Mouse (Mus musculus) thymus, postnatal 4 days (tissue): ENCODE measurements at regions not wholly inside any gene's neighbourhood (a gene's known extent, or its start where the extent isn't known, plus 50 kb on each side); places are given as distances from the start of the nearest gene placed in this dataset.
"Not testable (repeated sequence)": the region's sequence is repeated elsewhere in the genome, so short reads cannot be mapped to it uniquely, and the experiment has no call there.

Source experiments
- DNase-seq: peaks from one replicate; pipeline ENCODE4 v3.0.0; 2021

- DNase-seq: no peak
These were observed 273.8 kb upstream of the Trpc7 start for GRCm38 (mm10) chr13:57169621-57170020.

GRCm38 (mm10) chr13:57165367-57165766 lies 269.6 kb upstream of the Trpc7 start:
- DNase-seq: no peak

GRCm38 (mm10) chr13:57152787-57153186 lies 257.0 kb upstream of the Trpc7 start:
- no peak for DNase-seq

GRCm38 (mm10) chr13:57147623-57148022 lies 251.8 kb upstream of the Trpc7 start:
- no peak for DNase-seq

GRCm38 (mm10) chr13:57146708-57147107 lies 250.9 kb upstream of the Trpc7 start:
- no peak for DNase-seq

GRCm38 (mm10) chr13:57145782-57146181 lies 250.0 kb upstream of the Trpc7 start:
- no peak for DNase-seq

GRCm38 (mm10) chr13:57142851-57143250 lies 247.1 kb upstream of the Trpc7 start:
- no peak for DNase-seq

- no peak for DNase-seq
These were observed 246.6 kb upstream of the Trpc7 start for GRCm38 (mm10) chr13:57142441-57142840.

GRCm38 (mm10) chr13:57115936-57116335 lies 220.1 kb upstream of the Trpc7 start:
- no peak for DNase-seq

GRCm38 (mm10) chr13:57107956-57108355 lies 212.2 kb upstream of the Trpc7 start:
- no peak for DNase-seq

GRCm38 (mm10) chr13:57099601-57100000 lies 203.8 kb upstream of the Trpc7 start:
- no peak for DNase-seq

- no peak for DNase-seq
These were observed 196.1 kb upstream of the Trpc7 start for GRCm38 (mm10) chr13:57091886-57092285.

GRCm38 (mm10) chr13:57089381-57090075 lies 193.7 kb upstream of the Trpc7 start:
- DNase-seq: no peak

- DNase-seq: no peak
These were observed 192.2 kb upstream of the Trpc7 start for GRCm38 (mm10) chr13:57087966-57088365.

- DNase-seq: no peak
These were observed 191.6 kb upstream of the Trpc7 start for GRCm38 (mm10) chr13:57087398-57087797.

- DNase-seq: no peak
These were observed 188.0 kb upstream of the Trpc7 start for GRCm38 (mm10) chr13:57083751-57084150.

GRCm38 (mm10) chr13:57070479-57070878 lies 174.7 kb upstream of the Trpc7 start:
- DNase-seq: no peak

- DNase-seq: no peak
These were observed 165.9 kb upstream of the Trpc7 start for GRCm38 (mm10) chr13:57061656-57062055.

GRCm38 (mm10) chr13:57061074-57061473 lies 165.3 kb upstream of the Trpc7 start:
- no peak for DNase-seq

- DNase-seq: no peak
These were observed 161.0 kb upstream of the Trpc7 start for GRCm38 (mm10) chr13:57056786-57057185.

- no peak for DNase-seq
These were observed 159.8 kb upstream of the Trpc7 start for GRCm38 (mm10) chr13:57055409-57056195.

- DNase-seq: no peak
These were observed 157.6 kb upstream of the Trpc7 start for GRCm38 (mm10) chr13:57053361-57053760.

GRCm38 (mm10) chr13:57046130-57046529 lies 150.3 kb upstream of the Trpc7 start:
- DNase-seq: not testable (repeated sequence)

- no peak for DNase-seq
These were observed 148.7 kb upstream of the Trpc7 start for GRCm38 (mm10) chr13:57044455-57044854.
